Mouse (Mus musculus) liver, embryonic 14.5 days (tissue): Measurements from ENCODE around the gene Creld1. TPM values are rescaled to one million over a fixed set of nuclear protein-coding genes. Genes with fewer than 3 reads are reported as not detected.

Experiments
- ATAC-seq: fragments of 200-750 bp; cut with Nextera tagmentation; 2 replicates; pipeline ENCODE4 v1.8.0; 2017; ENCODE audit warnings: moderate number of reproducible peaks, mild to moderate bottlenecking, moderate library complexity; ENCODE audit not compliant: insufficient read depth
- DNase-seq, 3 experiments: peaks; one replicate each; pipeline ENCODE4 v3.0.0-alpha.2; 2012 to 2013; ENCODE audit warnings: low read depth in 3 of 3, low spot score in 3 of 3
- H3K27ac ChIP-seq: fragments of 300-500 bp; sonication (generic); 2 replicates; pipeline ENCODE4 v1.5.1; 2014; ENCODE audit warnings: moderate library complexity, mild to moderate bottlenecking, control low read depth, inconsistent platforms
- H3K27me3 ChIP-seq: fragments of 300-500 bp; sonication (generic); 2 replicates; pipeline ENCODE4 v1.6.1; 2014; ENCODE audit warnings: mild to moderate bottlenecking, low read length, moderate library complexity; ENCODE audit not compliant: control insufficient read depth, insufficient read depth
- H3K36me3 ChIP-seq: fragments of 300-500 bp; sonication (generic); replicated peaks from 2 replicates; pipeline ENCODE4 v1.6.1; 2014; ENCODE audit warnings: low read depth; ENCODE audit not compliant: control insufficient read depth, insufficient read depth
- H3K4me1 ChIP-seq, 2 experiments: fragments of 200-500 bp in 1 of 2; fragments of 300-500 bp in 1 of 2; sonication (generic) in 1 of 2; replicated peaks; 2 replicates each; pipeline ENCODE4 v1.6.1; 2012 to 2014; ENCODE audit warnings: antibody characterized with exemption in 1 of 2, inconsistent platforms in 1 of 2, low read length in 1 of 2; ENCODE audit not compliant: control insufficient read depth in 2 of 2, insufficient read depth in 2 of 2
- H3K4me2 ChIP-seq: fragments of 300-500 bp; sonication (generic); 2 replicates; pipeline ENCODE4 v1.6.1; 2014; ENCODE audit warnings: low read depth, mild to moderate bottlenecking, control low read depth, moderate library complexity
- H3K4me3 ChIP-seq, 2 experiments: fragments of 200-500 bp in 1 of 2; fragments of 300-500 bp in 1 of 2; sonication (generic) in 1 of 2; 2 replicates each; pipeline ENCODE4 v1.5.1; 2012 to 2014; ENCODE audit warnings: low read depth in 2 of 2, low read length in 2 of 2, mild to moderate bottlenecking in 2 of 2, control low read depth in 1 of 2, inconsistent platforms in 1 of 2, moderate library complexity in 1 of 2; ENCODE audit not compliant: insufficient read depth in 1 of 2
- H3K9ac ChIP-seq: fragments of 300-500 bp; sonication (generic); replicated peaks from 2 replicates; pipeline ENCODE4 v1.6.1; 2014; ENCODE audit warnings: mild to moderate bottlenecking, control low read depth, moderate library complexity
- H3K9me3 ChIP-seq: fragments of 300-500 bp; sonication (generic); 2 replicates; pipeline ENCODE4 v1.6.1; 2016; ENCODE audit warnings: low read length, mixed read lengths; ENCODE audit not compliant: control insufficient read depth
- CTCF ChIP-seq: IDR thresholded peaks from 2 replicates; pipeline ENCODE4 v1.5.1; 2016; ENCODE audit warnings: antibody characterized with exemption, low read depth, control low read depth
- EP300 ChIP-seq: IDR thresholded peaks from 2 replicates; pipeline ENCODE4 v1.6.1; 2016; ENCODE audit warnings: antibody characterized with exemption, low read depth
- WGBS: fragments of 180-500 bp; shearing (Covaris S2); extraction: QIAGEN DNeasy Blood & Tissue Kit; methylation state at CpG from one replicate; pipeline ENCODE4 v1.1.7; 2014; ENCODE audit not compliant: insufficient replicate concordance; 5-methylcytosine and 5-hydroxymethylcytosine counted together
- polyA plus RNA-seq, 2 experiments: library from polyadenylated mRNA; depleted of rRNA in 1 of 2; stranded (reverse) in 1 of 2; unstranded in 1 of 2; fragments of >200 nt; fragmentation: Nextera tagmentation in 1 of 2; extraction: Ambion mirVana in 1 of 2; gene quantifications; 2 replicates each; pipeline versions ENCODE4 v1.2.1 to v1.2.3; 2012 to 2014

The Creld1 gene
- polyA plus RNA-seq, 2 experiments, result 2.7 to 5.1 TPM

GRCm38 (mm10) chr6:113469021-113469420 is 14.1 kb upstream of the Creld1 start:
- Histone ChIP-seq H3K4me3 (peak overlapping the region; percentile 0 to 34; a peak in 2 of 4 replicates), H3K9ac (no peak overlapping the region), H3K27me3 (peaks cover 11% of the 10 kb centered on the region), H3K9me3 (no peaks in the 10 kb centered on the region), H3K27ac (no peak overlapping the region), H3K36me3 (no peaks in the 10 kb centered on the region), H3K4me1 (0 out of 4 replicates have a peak, but pooled peaks cover 0 to 2% of the 10 kb centered on the region in 2 experiments), H3K4me2 (peak overlapping the region; percentile 66)
- 4% methylated on average over 9 of the region's 9 CpGs for WGBS
- TF ChIP-seq CTCF, result peak; percentile 83
- no peak for TF ChIP-seq EP300
- peak in 2 of 3 experiments; percentile 40 to 52 for DNase-seq
- ATAC-seq, result peak; percentile 51

GRCm38 (mm10) chr6:113469432-113469831 is 13.7 kb upstream of the Creld1 start:
- WGBS, result 1% methylated on average over 31 of the region's 31 CpGs
- Histone ChIP-seq H3K9me3 (no peaks in the 10 kb centered on the region), H3K4me3 (peak overlapping the region; percentile 22 to 34; a peak in 2 of 4 replicates), H3K27ac (no peak overlapping the region), H3K27me3 (peaks cover 11% of the 10 kb centered on the region), H3K4me2 (peak overlapping the region; percentile 66), H3K4me1 (0 out of 4 replicates have a peak, but pooled peaks cover 0 to 2% of the 10 kb centered on the region in 2 experiments), H3K36me3 (no peaks in the 10 kb centered on the region), H3K9ac (peak overlapping the region; percentile 7; the same call in 1 of the 2 replicates)
- ATAC-seq, result peak; percentile 62
- peak in 1 of 3 experiments; percentile 13 for DNase-seq
- TF ChIP-seq CTCF (peak; percentile 85), EP300 (no peak)

- H3K27ac ChIP-seq, result no peak within 1 kb of the TSS
- ATAC-seq (0 out of 2 replicates have a peak, but pooled peaks have one; percentile 29), DNase-seq (no peak)
- 0 out of 4 replicates have a peak, but pooled peaks cover 0 to 2% of the 10 kb centered on the region in 2 experiments for H3K4me1 ChIP-seq
- peaks cover 11% of the 10 kb centered on the region for H3K27me3 ChIP-seq
- H3K9me3 ChIP-seq, result no peaks in the 10 kb centered on the region
- no peak for TF ChIP-seq EP300
- TF ChIP-seq CTCF, result no peak
- 29% methylated on average over 12 of the region's 12 CpGs for WGBS
- no peak within 1 kb of the TSS for H3K4me3 ChIP-seq
- peak within 1 kb of the TSS; percentile 34 for H3K4me2 ChIP-seq
- H3K9ac ChIP-seq, result no peak within 1 kb of the TSS
- H3K36me3 ChIP-seq, result no peaks in the 10 kb centered on the region
Measured at GRCm38 (mm10) chr6:113471297-113471936, 11.7 kb upstream of the Creld1 start, which contains the start of gene Il17rc. Il17rc (plus strand) TSS chr6:113471427.

- no peaks in the 10 kb centered on the region for H3K9me3 ChIP-seq
- ATAC-seq, result no peak
- H3K27me3 ChIP-seq, result peaks cover 11% of the 10 kb centered on the region
- no peak overlapping the region for H3K27ac ChIP-seq
- no peak overlapping the region for H3K9ac ChIP-seq
- H3K4me2 ChIP-seq, result no peak overlapping the region
- no peak for DNase-seq
- no peak overlapping the region for H3K4me3 ChIP-seq
- no peaks in the 10 kb centered on the region for H3K36me3 ChIP-seq
- 69% methylated on average over 10 of the region's 10 CpGs for WGBS
- 0 out of 4 replicates have a peak, but pooled peaks cover 0 to 2% of the 10 kb centered on the region in 2 experiments for H3K4me1 ChIP-seq
- TF ChIP-seq CTCF, result no peak
- no peak for TF ChIP-seq EP300
Measured at GRCm38 (mm10) chr6:113472061-113472460, 11.0 kb upstream of the Creld1 start.

GRCm38 (mm10) chr6:113473246-113473645 is 9.9 kb upstream of the Creld1 start:
- Histone ChIP-seq H3K27me3 (peaks cover 11% of the 10 kb centered on the region), H3K36me3 (no peaks in the 10 kb centered on the region), H3K4me1 (0 out of 4 replicates have a peak, but pooled peaks cover 0 to 2% of the 10 kb centered on the region in 2 experiments), H3K27ac (no peak overlapping the region), H3K9ac (no peak overlapping the region), H3K4me2 (no peak overlapping the region), H3K4me3 (no peak overlapping the region), H3K9me3 (no peaks in the 10 kb centered on the region)
- no peak for DNase-seq
- TF ChIP-seq CTCF (no peak), EP300 (no peak)
- no peak for ATAC-seq
- WGBS, result 32% methylated on average over 2 of the region's 2 CpGs
